Mouse (Mus musculus) liver, adult 2 months (tissue): ENCODE results near the gene Fgf4.

ENCODE experiments used
- CTCF ChIP-seq: fragments of 200-500 bp; IDR thresholded peaks from 2 replicates; pipeline ENCODE4 v1.5.1; 2011; ENCODE audit warnings: low read depth, low read length, control low read depth
- POLR2A ChIP-seq: fragments of 200-500 bp; IDR thresholded peaks from 2 replicates; pipeline ENCODE4 v1.6.1; 2011; ENCODE audit warnings: low read length, control low read depth; ENCODE audit not compliant: insufficient read depth; ENCODE audit errors: extremely low read depth

GRCm38 (mm10) chr7:144908705-144909104, 61.5 kb downstream of the Fgf4 start:
- no peak for TF ChIP-seq CTCF
- no peak for TF ChIP-seq POLR2A
